Mouse (Mus musculus): ENCODE results near the gene Myl6b. TPM values are rescaled to one million over a fixed set of nuclear protein-coding genes. Genes with fewer than 3 reads are reported as not detected.

Gene Myl6b
- polyA plus RNA-seq, 1 experiment = 0.67 TPM

DNA sequence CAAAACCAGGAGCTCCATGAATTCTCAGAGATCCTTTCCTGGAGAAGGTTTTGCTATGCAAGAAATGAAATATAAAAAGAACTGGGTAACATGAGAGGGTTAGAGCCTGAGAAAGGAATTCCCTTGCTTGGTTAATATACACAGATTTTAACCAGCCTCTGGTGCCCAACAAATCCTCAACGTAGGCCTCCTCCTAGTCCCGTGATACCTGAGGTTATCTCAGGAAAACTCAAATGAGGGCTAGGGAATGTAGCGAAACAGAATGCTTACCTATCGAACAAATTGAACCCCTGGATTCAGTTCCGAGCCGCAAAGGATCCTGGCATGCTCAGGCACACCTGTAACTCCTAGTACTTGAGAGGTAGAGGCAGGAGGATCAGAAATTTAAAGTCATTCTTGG is 40.8 kb downstream of the Myl6b start:
- no peaks in the 10 kb centered on the region for H3K27me3 ChIP-seq (ENCODE audit: control insufficient read depth, insufficient read depth, low read length)
- H3K4me3 ChIP-seq (ENCODE audit: extremely low read depth, insufficient read depth, insufficient read length) = no peak overlapping the region
- peaks cover 6% of the 10 kb centered on the region; the same call in 1 of the 2 replicates for H3K4me1 ChIP-seq (ENCODE audit: control insufficient read depth, insufficient read depth, insufficient read length)
- no peak for DNase-seq (ENCODE audit: low read depth in 1 of 2, low spot score in 2 of 2)
- H3K36me3 ChIP-seq (ENCODE audit: control insufficient read depth, insufficient read depth, low read length) = no peaks in the 10 kb centered on the region
- WGBS = 96% methylated on average over 6 of the region's 6 CpGs
- no peak overlapping the region for H3K27ac ChIP-seq (ENCODE audit: insufficient read depth, low read length)
- no peak for TF ChIP-seq POLR2A (IDR thresholded peaks at IDR 0.05; ENCODE audit: low read depth, low read length)
- TF ChIP-seq CTCF (IDR thresholded peaks at IDR 0.05; ENCODE audit: extremely low read depth, insufficient read depth, insufficient read length, insufficient replicate concordance) = no peak

DNA sequence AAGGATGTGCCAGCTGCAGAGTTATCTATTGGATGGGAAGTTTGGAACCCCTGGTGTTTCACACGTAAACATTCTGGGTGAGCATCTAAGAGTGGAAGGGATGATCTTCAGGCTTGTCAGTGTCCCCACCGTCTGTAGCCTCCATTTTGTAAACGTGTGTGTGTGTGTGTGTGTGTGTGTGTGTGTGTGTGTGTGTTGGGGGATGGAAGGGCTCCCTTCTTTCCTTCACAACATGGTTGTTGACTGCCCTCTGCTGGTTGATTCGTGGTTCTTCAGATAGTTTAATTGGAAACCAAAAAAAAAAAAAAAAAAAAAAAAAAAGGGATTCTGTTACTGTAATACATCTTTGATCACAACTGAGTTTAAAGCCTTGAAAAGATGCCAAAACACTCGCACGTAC is 43.2 kb downstream of the Myl6b start:
- H3K36me3 ChIP-seq (ENCODE audit: control insufficient read depth, insufficient read depth, low read length) = no peaks in the 10 kb centered on the region
- peak in 1 of 2 experiments; percentile 61 for DNase-seq (ENCODE audit: low read depth in 1 of 2, low spot score in 2 of 2)
- no peak overlapping the region for H3K4me3 ChIP-seq (ENCODE audit: extremely low read depth, insufficient read depth, insufficient read length)
- H3K27ac ChIP-seq (ENCODE audit: insufficient read depth, low read length) = no peak overlapping the region
- 6% methylated on average over 6 of the region's 6 CpGs for WGBS
- H3K4me1 ChIP-seq (ENCODE audit: control insufficient read depth, insufficient read depth, insufficient read length) = peaks cover 3% of the 10 kb centered on the region; the same call in 1 of the 2 replicates
- H3K27me3 ChIP-seq (ENCODE audit: control insufficient read depth, insufficient read depth, low read length) = no peaks in the 10 kb centered on the region
- TF ChIP-seq POLR2A (IDR thresholded peaks at IDR 0.05; ENCODE audit: low read depth, low read length) (no peak), CTCF (IDR thresholded peaks at IDR 0.05; ENCODE audit: extremely low read depth, insufficient read depth, insufficient read length, insufficient replicate concordance) (peak; percentile 49; the same call in 1 of the 2 replicates)

DNA sequence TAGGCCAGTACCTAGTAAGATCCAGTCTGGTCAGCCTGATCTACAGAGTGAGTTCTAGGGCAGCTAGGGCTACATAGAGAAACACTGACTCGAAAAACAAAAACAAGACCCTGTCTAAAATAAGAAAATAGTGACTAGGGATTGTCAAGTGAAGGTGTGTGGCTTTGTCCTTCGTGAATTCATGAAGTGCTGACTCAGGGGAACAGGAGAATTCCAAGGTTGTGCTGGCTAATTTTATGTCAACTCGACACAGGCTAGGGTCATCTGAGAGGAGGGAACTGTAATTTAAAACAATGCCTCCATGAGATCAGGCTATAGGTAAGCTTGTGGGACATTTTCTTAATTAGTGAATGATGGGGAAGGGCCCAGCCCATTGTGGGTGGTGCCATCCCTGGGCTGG is 44.0 kb downstream of the Myl6b start:
- DNase-seq (ENCODE audit: low read depth in 1 of 2, low spot score in 2 of 2) = no peak
- WGBS = 89% methylated on average over 3 of the region's 3 CpGs
- TF ChIP-seq POLR2A (IDR thresholded peaks at IDR 0.05; ENCODE audit: low read depth, low read length) (no peak), CTCF (IDR thresholded peaks at IDR 0.05; ENCODE audit: extremely low read depth, insufficient read depth, insufficient read length, insufficient replicate concordance) (no peak)

DNA sequence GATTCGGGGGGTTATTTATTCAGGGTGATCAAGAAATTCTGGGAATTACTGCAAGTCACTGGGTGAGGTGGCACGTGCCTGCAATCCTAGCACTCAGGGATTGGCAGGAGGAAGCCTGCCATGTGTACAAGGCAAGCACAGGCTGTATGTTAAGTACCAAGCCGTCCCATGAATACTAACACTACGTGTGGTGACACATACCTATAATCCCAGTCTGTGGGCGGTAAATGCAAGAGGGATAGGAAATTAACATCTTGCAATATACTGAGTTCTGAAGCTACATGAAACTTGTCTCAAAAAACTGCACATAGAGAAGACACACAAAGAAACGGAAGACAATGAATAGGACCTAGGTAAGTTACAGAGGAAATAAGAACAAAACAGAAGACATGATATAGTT is 47.5 kb downstream of the Myl6b start:
- Histone ChIP-seq H3K4me3 (ENCODE audit: extremely low read depth, insufficient read depth, insufficient read length) (no peak overlapping the region), H3K36me3 (ENCODE audit: control insufficient read depth, insufficient read depth, low read length) (no peaks in the 10 kb centered on the region), H3K27ac (ENCODE audit: insufficient read depth, low read length) (no peak overlapping the region), H3K27me3 (ENCODE audit: control insufficient read depth, insufficient read depth, low read length) (no peaks in the 10 kb centered on the region), H3K4me1 (ENCODE audit: control insufficient read depth, insufficient read depth, insufficient read length) (peaks cover 3% of the 10 kb centered on the region; the same call in 1 of the 2 replicates)
- TF ChIP-seq POLR2A (IDR thresholded peaks at IDR 0.05; ENCODE audit: low read depth, low read length) (no peak), CTCF (IDR thresholded peaks at IDR 0.05; ENCODE audit: extremely low read depth, insufficient read depth, insufficient read length, insufficient replicate concordance) (no peak)
- DNase-seq (ENCODE audit: low read depth in 1 of 2, low spot score in 2 of 2) = no peak
- WGBS = 84% methylated on average over 6 of the region's 6 CpGs

More for the DNA sequence above, 44.0 kb downstream of the Myl6b start:
- H3K4me3 ChIP-seq (ENCODE audit: extremely low read depth, insufficient read depth, insufficient read length) = no peak overlapping the region
- H3K36me3 ChIP-seq (ENCODE audit: control insufficient read depth, insufficient read depth, low read length) = no peaks in the 10 kb centered on the region
- no peaks in the 10 kb centered on the region for H3K27me3 ChIP-seq (ENCODE audit: control insufficient read depth, insufficient read depth, low read length)
- H3K4me1 ChIP-seq (ENCODE audit: control insufficient read depth, insufficient read depth, insufficient read length) = no peaks in the 10 kb centered on the region
- no peak overlapping the region for H3K27ac ChIP-seq (ENCODE audit: insufficient read depth, low read length)

DNA sequence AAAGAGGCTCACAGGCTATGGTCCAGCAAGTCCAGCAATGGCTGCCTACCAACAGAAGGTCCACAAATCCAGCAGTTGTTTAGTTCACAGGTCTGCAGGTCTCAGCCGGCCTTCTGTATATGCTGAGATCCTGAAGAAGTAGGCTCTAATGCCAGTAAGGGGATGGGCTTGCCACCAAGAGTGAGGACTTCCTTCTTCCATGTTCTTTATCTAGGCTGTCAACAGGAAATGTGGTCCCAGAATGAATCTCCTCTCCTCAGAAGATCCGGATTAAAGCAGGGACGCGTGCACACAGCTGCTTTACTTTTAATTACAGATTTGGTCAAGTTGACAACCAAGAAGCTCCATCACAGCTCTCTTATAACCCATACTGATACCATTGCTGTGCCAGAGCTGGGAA is 53.1 kb downstream of the Myl6b start:
- no peaks in the 10 kb centered on the region for H3K36me3 ChIP-seq (ENCODE audit: control insufficient read depth, insufficient read depth, low read length)
- TF ChIP-seq CTCF (IDR thresholded peaks at IDR 0.05; ENCODE audit: extremely low read depth, insufficient read depth, insufficient read length, insufficient replicate concordance) (no peak), POLR2A (IDR thresholded peaks at IDR 0.05; ENCODE audit: low read depth, low read length) (no peak)
- H3K4me1 ChIP-seq (ENCODE audit: control insufficient read depth, insufficient read depth, insufficient read length) = peaks cover 3% of the 10 kb centered on the region; the same call in 1 of the 2 replicates
- DNase-seq (ENCODE audit: low read depth in 1 of 2, low spot score in 2 of 2) = no peak
- H3K27ac ChIP-seq (ENCODE audit: insufficient read depth, low read length) = no peak overlapping the region
- no peak overlapping the region for H3K4me3 ChIP-seq (ENCODE audit: extremely low read depth, insufficient read depth, insufficient read length)
- H3K27me3 ChIP-seq (ENCODE audit: control insufficient read depth, insufficient read depth, low read length) = no peaks in the 10 kb centered on the region
- 55% methylated on average over 4 of the region's 4 CpGs for WGBS

DNA sequence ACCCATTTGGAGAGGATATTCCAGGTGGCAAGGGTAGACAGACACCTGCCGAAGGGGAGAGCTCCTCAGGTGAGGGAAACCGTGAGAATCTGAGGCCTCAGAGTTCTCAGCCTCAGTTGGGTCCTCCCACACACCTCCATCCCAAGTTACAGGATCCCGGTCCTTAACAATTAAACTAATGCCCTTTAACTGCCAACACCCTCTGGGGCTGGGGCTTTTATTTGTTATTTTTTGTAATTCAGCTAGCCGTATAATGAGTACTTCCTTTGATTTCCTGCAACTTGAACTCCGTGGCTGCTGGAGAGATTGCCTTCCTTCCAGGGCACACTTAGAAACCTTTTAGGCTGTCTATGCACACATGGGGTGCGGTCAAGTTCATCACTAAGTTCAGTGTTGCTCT is 54.1 kb downstream of the Myl6b start:
- WGBS = 67% methylated on average over 6 of the region's 6 CpGs
- TF ChIP-seq CTCF (IDR thresholded peaks at IDR 0.05; ENCODE audit: extremely low read depth, insufficient read depth, insufficient read length, insufficient replicate concordance) = no peak
- TF ChIP-seq POLR2A (IDR thresholded peaks at IDR 0.05; ENCODE audit: low read depth, low read length) = no peak
- H3K4me1 ChIP-seq (ENCODE audit: control insufficient read depth, insufficient read depth, insufficient read length) = peaks cover 9% of the 10 kb centered on the region; the same call in 1 of the 2 replicates

More for the DNA sequence above, 54.1 kb downstream of the Myl6b start:
- Histone ChIP-seq H3K36me3 (ENCODE audit: control insufficient read depth, insufficient read depth, low read length) (no peaks in the 10 kb centered on the region), H3K27me3 (ENCODE audit: control insufficient read depth, insufficient read depth, low read length) (no peaks in the 10 kb centered on the region), H3K27ac (ENCODE audit: insufficient read depth, low read length) (no peak overlapping the region), H3K4me3 (ENCODE audit: extremely low read depth, insufficient read depth, insufficient read length) (no peak overlapping the region)
- DNase-seq (ENCODE audit: low read depth in 1 of 2, low spot score in 2 of 2) = no peak

Other genes starting within 250 kb of the Myl6b start
- 0.06 and 0.20 TPM in 2 replicates for gene Apon, start 244.6 kb downstream of the Myl6b start, polyA plus RNA-seq (2012; rRNA removed)
- 1.0 and 1.4 TPM in 2 replicates for gene Apof, start 230.0 kb downstream of the Myl6b start, polyA plus RNA-seq (2012; rRNA removed)
- gene Stat2, start 228.1 kb downstream of the Myl6b start, polyA plus RNA-seq (2012; rRNA removed) = 34.6 and 42.1 TPM in 2 replicates
- not detected in 2 replicates for gene Il23a, start 199.9 kb downstream of the Myl6b start, polyA plus RNA-seq (2012; rRNA removed)
- gene Pan2, start 195.3 kb downstream of the Myl6b start, polyA plus RNA-seq (2012; rRNA removed) = 25.7 and 30.6 TPM in 2 replicates
- 15.9 and 17.2 TPM in 2 replicates for gene Cnpy2, start 176.2 kb downstream of the Myl6b start, polyA plus RNA-seq (2012; rRNA removed)
- 70.4 and 89.2 TPM in 2 replicates for gene Cs, start 161.0 kb downstream of the Myl6b start, polyA plus RNA-seq (2012; rRNA removed)
- gene Coq10a, start 129.7 kb downstream of the Myl6b start, polyA plus RNA-seq (2012; rRNA removed) = 32.1 and 63.8 TPM in 2 replicates
- 31.1 and 36.9 TPM in 2 replicates for gene Ankrd52, start 121.6 kb downstream of the Myl6b start, polyA plus RNA-seq (2012; rRNA removed)
- 15.2 and 17.1 TPM in 2 replicates for gene Slc39a5, start 97.5 kb downstream of the Myl6b start, polyA plus RNA-seq (2012; rRNA removed)
- gene Nabp2, start 87.2 kb downstream of the Myl6b start, polyA plus RNA-seq (2012; rRNA removed) = 19.8 and 21.2 TPM in 2 replicates
- 24.1 and 29.4 TPM in 2 replicates for gene Rnf41, start 87.0 kb downstream of the Myl6b start, polyA plus RNA-seq (2012; rRNA removed)
- 67.8 and 84.5 TPM in 2 replicates for gene Smarcc2, start 39.4 kb downstream of the Myl6b start, polyA plus RNA-seq (2012; rRNA removed)
- 376 and 451 TPM in 2 replicates for gene Myl6, start 4.5 kb downstream of the Myl6b start, polyA plus RNA-seq (2012; rRNA removed)
- 121 and 148 TPM in 2 replicates for gene Esyt1, start 27.2 kb upstream of the Myl6b start, polyA plus RNA-seq (2012; rRNA removed)
- 17.4 and 19.9 TPM in 2 replicates for gene Zc3h10, start 49.1 kb upstream of the Myl6b start, polyA plus RNA-seq (2012; rRNA removed)
- gene Rpl41, start 50.6 kb upstream of the Myl6b start, polyA plus RNA-seq (2012; rRNA removed) = 2,135 and 2,270 TPM in 2 replicates
- gene Pa2g4, start 67.3 kb upstream of the Myl6b start, polyA plus RNA-seq (2012; rRNA removed) = 16.8 and 18.9 TPM in 2 replicates
- 1.6 TPM in 2 replicates for gene Erbb3, start 91.0 kb upstream of the Myl6b start, polyA plus RNA-seq (2012; rRNA removed)
- 929 and 934 TPM in 2 replicates for gene Rps26, start 128.1 kb upstream of the Myl6b start, polyA plus RNA-seq (2012; rRNA removed)
- gene Ikzf4, start 147.3 kb upstream of the Myl6b start, polyA plus RNA-seq (2012; rRNA removed) = 1.1 and 1.7 TPM in 2 replicates
- 6.5 and 6.9 TPM in 2 replicates for gene Suox, start 175.4 kb upstream of the Myl6b start, polyA plus RNA-seq (2012; rRNA removed)
- 43.3 and 44.4 TPM in 2 replicates for gene Rab5b, start 197.6 kb upstream of the Myl6b start, polyA plus RNA-seq (2012; rRNA removed)
- gene Pmel, start 205.5 kb upstream of the Myl6b start, polyA plus RNA-seq (2012; rRNA removed) = 0.66 and 9.3 TPM in 2 replicates
- 19.5 and 19.8 TPM in 2 replicates for gene Cdk2, start 206.3 kb upstream of the Myl6b start, polyA plus RNA-seq (2012; rRNA removed)
- gene Dgka, start 246.2 kb upstream of the Myl6b start, polyA plus RNA-seq (2012; rRNA removed) = 124 and 126 TPM in 2 replicates
- 31.7 and 34.7 TPM in 2 replicates for gene Pym1, start 249.2 kb upstream of the Myl6b start, polyA plus RNA-seq (2012; rRNA removed)